Mouse (Mus musculus): ENCODE data around the gene Pkd1. TPM values are rescaled to one million over a fixed set of nuclear protein-coding genes. Genes with fewer than 3 reads are reported as not detected.
A peak's percentile ranks its signal among the peaks of the same experiment; 100 is the strongest.

Pkd1 gene
- polyA plus RNA-seq, 1 experiment: 31.6 TPM

- Histone ChIP-seq H3K4me1 (ENCODE audit: control insufficient read depth, insufficient read depth, low read length) (peaks cover 2% of the 10 kb centered on the region), H3K4me3 (ENCODE audit: control insufficient read depth, low read depth, low read length) (no peak overlapping the region), H3K36me3 (ENCODE audit: control insufficient read depth, insufficient read depth, low read length) (no peaks in the 10 kb centered on the region), H3K27me3 (ENCODE audit: control insufficient read depth, insufficient read depth, low read length) (no peaks in the 10 kb centered on the region), H3K27ac (ENCODE audit: control insufficient read depth, insufficient read depth, low read depth, low read length) (no peak overlapping the region)
- no peak for TF ChIP-seq CTCF (IDR thresholded peaks at IDR 0.05; ENCODE audit: control insufficient read depth, insufficient read depth, insufficient replicate concordance, low read depth, low read length)
- TF ChIP-seq POLR2A (IDR thresholded peaks at IDR 0.05; ENCODE audit: control insufficient read depth, low read depth, low read length): no peak
Observed at GRCm38 (mm10) chr17:24545247-24545646, 4.4 kb upstream of the Pkd1 start.

GRCm38 (mm10) chr17:24546234-24546633 is 3.4 kb upstream of the Pkd1 start:
- TF ChIP-seq POLR2A (IDR thresholded peaks at IDR 0.05; ENCODE audit: control insufficient read depth, low read depth, low read length) (no peak), CTCF (IDR thresholded peaks at IDR 0.05; ENCODE audit: control insufficient read depth, insufficient read depth, insufficient replicate concordance, low read depth, low read length) (no peak)
- Histone ChIP-seq H3K27me3 (ENCODE audit: control insufficient read depth, insufficient read depth, low read length) (no peaks in the 10 kb centered on the region), H3K27ac (ENCODE audit: control insufficient read depth, insufficient read depth, low read depth, low read length) (no peak overlapping the region), H3K4me3 (ENCODE audit: control insufficient read depth, low read depth, low read length) (no peak overlapping the region), H3K4me1 (ENCODE audit: control insufficient read depth, insufficient read depth, low read length) (peaks cover 2% of the 10 kb centered on the region), H3K36me3 (ENCODE audit: control insufficient read depth, insufficient read depth, low read length) (no peaks in the 10 kb centered on the region)

GRCm38 (mm10) chr17:24548435-24548834 is 1.2 kb upstream of the Pkd1 start:
- peaks cover 2% of the 10 kb centered on the region for H3K4me1 ChIP-seq (ENCODE audit: control insufficient read depth, insufficient read depth, low read length)
- TF ChIP-seq POLR2A (IDR thresholded peaks at IDR 0.05; ENCODE audit: control insufficient read depth, low read depth, low read length): no peak
- no peak for TF ChIP-seq CTCF (IDR thresholded peaks at IDR 0.05; ENCODE audit: control insufficient read depth, insufficient read depth, insufficient replicate concordance, low read depth, low read length)
- H3K4me3 ChIP-seq (ENCODE audit: control insufficient read depth, low read depth, low read length): no peak overlapping the region
- no peak overlapping the region; the same call in 1 of the 2 replicates for H3K27ac ChIP-seq (ENCODE audit: control insufficient read depth, insufficient read depth, low read depth, low read length)
- H3K36me3 ChIP-seq (ENCODE audit: control insufficient read depth, insufficient read depth, low read length): no peaks in the 10 kb centered on the region
- H3K27me3 ChIP-seq (ENCODE audit: control insufficient read depth, insufficient read depth, low read length): no peaks in the 10 kb centered on the region

- TF ChIP-seq CTCF (IDR thresholded peaks at IDR 0.05; ENCODE audit: control insufficient read depth, insufficient read depth, insufficient replicate concordance, low read depth, low read length) (no peak), POLR2A (IDR thresholded peaks at IDR 0.05; ENCODE audit: control insufficient read depth, low read depth, low read length) (no peak)
- peaks cover 2% of the 10 kb centered on the region for H3K4me1 ChIP-seq (ENCODE audit: control insufficient read depth, insufficient read depth, low read length)
- H3K36me3 ChIP-seq (ENCODE audit: control insufficient read depth, insufficient read depth, low read length): no peaks in the 10 kb centered on the region
- H3K27me3 ChIP-seq (ENCODE audit: control insufficient read depth, insufficient read depth, low read length): no peaks in the 10 kb centered on the region
- H3K4me3 ChIP-seq (ENCODE audit: control insufficient read depth, low read depth, low read length): peak overlapping the region; percentile 78
- peak overlapping the region; percentile 45 for H3K27ac ChIP-seq (ENCODE audit: control insufficient read depth, insufficient read depth, low read depth, low read length)
Observed at GRCm38 (mm10) chr17:24548921-24549617, 565 bp upstream of the Pkd1 start.

- no peaks in the 10 kb centered on the region for H3K27me3 ChIP-seq (ENCODE audit: control insufficient read depth, insufficient read depth, low read length)
- peak overlapping the region; percentile 74 for H3K27ac ChIP-seq (ENCODE audit: control insufficient read depth, insufficient read depth, low read depth, low read length)
- peaks cover 2% of the 10 kb centered on the region for H3K4me1 ChIP-seq (ENCODE audit: control insufficient read depth, insufficient read depth, low read length)
- peak overlapping the region; percentile 90 for H3K4me3 ChIP-seq (ENCODE audit: control insufficient read depth, low read depth, low read length)
- H3K36me3 ChIP-seq (ENCODE audit: control insufficient read depth, insufficient read depth, low read length): no peaks in the 10 kb centered on the region
- TF ChIP-seq CTCF (IDR thresholded peaks at IDR 0.05; ENCODE audit: control insufficient read depth, insufficient read depth, insufficient replicate concordance, low read depth, low read length): no peak
- TF ChIP-seq POLR2A (IDR thresholded peaks at IDR 0.05; ENCODE audit: control insufficient read depth, low read depth, low read length): no peak
Observed at GRCm38 (mm10) chr17:24550416-24551049, 899 bp downstream of the Pkd1 start.

- Histone ChIP-seq H3K4me1 (ENCODE audit: control insufficient read depth, insufficient read depth, low read length) (peaks cover 2% of the 10 kb centered on the region), H3K27ac (ENCODE audit: control insufficient read depth, insufficient read depth, low read depth, low read length) (no peak overlapping the region), H3K4me3 (ENCODE audit: control insufficient read depth, low read depth, low read length) (peak overlapping the region; percentile 90), H3K36me3 (ENCODE audit: control insufficient read depth, insufficient read depth, low read length) (no peaks in the 10 kb centered on the region), H3K27me3 (ENCODE audit: control insufficient read depth, insufficient read depth, low read length) (no peaks in the 10 kb centered on the region)
- TF ChIP-seq CTCF (IDR thresholded peaks at IDR 0.05; ENCODE audit: control insufficient read depth, insufficient read depth, insufficient replicate concordance, low read depth, low read length) (no peak), POLR2A (IDR thresholded peaks at IDR 0.05; ENCODE audit: control insufficient read depth, low read depth, low read length) (no peak)
Observed at GRCm38 (mm10) chr17:24551050-24551444, 1.4 kb downstream of the Pkd1 start.

GRCm38 (mm10) chr17:24557091-24557490 is 7.5 kb downstream of the Pkd1 start:
- H3K27ac ChIP-seq (ENCODE audit: control insufficient read depth, insufficient read depth, low read depth, low read length): no peak overlapping the region

More at GRCm38 (mm10) chr17:24557091-24557490, 7.5 kb downstream of the Pkd1 start:
- no peaks in the 10 kb centered on the region for H3K4me1 ChIP-seq (ENCODE audit: control insufficient read depth, insufficient read depth, low read length)
- TF ChIP-seq CTCF (IDR thresholded peaks at IDR 0.05; ENCODE audit: control insufficient read depth, insufficient read depth, insufficient replicate concordance, low read depth, low read length) (no peak), POLR2A (IDR thresholded peaks at IDR 0.05; ENCODE audit: control insufficient read depth, low read depth, low read length) (no peak)
- H3K4me3 ChIP-seq (ENCODE audit: control insufficient read depth, low read depth, low read length): no peak overlapping the region
- H3K36me3 ChIP-seq (ENCODE audit: control insufficient read depth, insufficient read depth, low read length): no peaks in the 10 kb centered on the region
- H3K27me3 ChIP-seq (ENCODE audit: control insufficient read depth, insufficient read depth, low read length): no peaks in the 10 kb centered on the region

Data from testis, adult 2 months (tissue).